Mouse (Mus musculus) cerebellum, adult 8-10 months (tissue): Measurements from ENCODE around the gene Sgpp2.

Experiments used
- DNase-seq: peaks from one replicate; pipeline ENCODE4 v3.0.0; 2022

The Sgpp2 gene

DNA sequence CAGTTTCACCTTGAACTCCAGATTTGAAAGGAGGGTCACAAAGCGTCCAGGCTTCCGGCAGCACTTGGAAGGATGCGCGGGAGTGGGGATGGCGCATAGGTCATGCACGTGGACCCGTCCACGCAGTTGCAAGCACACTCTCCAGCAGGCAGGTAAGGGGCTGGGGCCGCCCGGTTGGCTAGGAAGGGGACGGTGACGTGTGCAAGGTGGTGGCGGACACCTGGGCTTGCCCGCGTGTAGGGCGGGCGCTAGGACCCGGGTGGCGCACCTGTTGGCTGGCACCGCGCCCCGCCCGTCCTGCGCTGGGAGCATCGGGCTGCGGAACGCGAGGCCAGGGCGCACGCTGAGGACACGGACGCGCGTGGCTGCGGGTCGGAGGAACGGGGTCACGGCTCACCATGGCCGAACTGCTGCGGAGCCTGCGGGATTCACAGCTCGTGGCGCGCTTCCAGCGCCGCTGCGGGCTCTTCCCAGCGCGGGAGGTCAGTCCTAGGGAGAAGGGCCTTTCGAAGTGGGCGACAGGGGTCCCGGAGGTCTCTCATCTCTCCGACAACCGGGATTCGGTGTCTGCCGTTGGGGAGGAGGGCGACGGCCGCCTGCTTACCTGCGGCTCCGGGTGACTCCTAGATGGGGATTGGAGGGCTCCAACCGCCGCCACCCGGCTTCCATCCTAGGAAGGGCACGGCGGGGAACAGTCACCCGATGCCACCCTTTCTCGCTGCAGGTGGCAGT is at the start of gene Sgpp2:
TSS of gene Sgpp2 (plus strand) at position 325 of the 732 bp plus-strand sequence.
- peak; percentile 89 for DNase-seq

DNA sequence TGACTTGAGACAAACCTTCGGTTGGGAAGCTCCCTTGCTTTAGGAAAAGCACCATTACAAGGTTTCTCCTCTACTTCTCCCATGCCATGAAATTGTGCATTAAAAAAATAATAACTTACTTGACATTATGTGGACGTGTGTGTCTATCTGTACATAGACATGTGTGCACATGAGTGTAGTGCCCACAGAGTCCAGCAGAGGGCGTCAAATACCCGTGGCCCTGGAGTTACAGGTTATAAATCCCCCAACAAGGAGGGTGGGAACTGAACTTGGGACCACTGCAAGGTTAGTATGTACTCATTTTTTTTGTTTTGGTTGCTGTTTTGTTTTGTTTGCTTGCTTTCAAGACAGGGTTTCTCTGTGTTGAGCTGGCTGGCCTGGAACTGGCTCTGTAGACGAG is 42.6 kb upstream of the Sgpp2 start:
- no peak for DNase-seq

DNA sequence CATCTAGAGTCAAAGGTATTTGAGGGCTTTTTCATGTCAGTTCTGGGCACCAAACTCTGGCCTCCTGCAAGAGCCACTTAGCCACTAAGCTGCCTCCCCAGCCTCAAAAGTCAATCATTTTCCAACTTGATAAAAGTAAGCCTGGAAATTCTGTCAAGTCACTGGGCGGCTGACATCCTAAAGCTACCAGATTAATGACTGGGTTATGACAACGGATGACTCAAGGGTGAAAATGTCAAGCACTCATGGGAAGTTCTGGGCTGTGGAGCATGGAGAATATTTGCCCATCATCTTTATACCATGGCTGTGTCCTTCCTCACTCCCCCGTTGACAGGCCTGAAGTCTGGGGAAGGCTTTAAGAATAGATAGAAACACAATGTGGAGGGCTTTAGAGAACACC is 37.2 kb upstream of the Sgpp2 start:
- DNase-seq, result no peak

DNA sequence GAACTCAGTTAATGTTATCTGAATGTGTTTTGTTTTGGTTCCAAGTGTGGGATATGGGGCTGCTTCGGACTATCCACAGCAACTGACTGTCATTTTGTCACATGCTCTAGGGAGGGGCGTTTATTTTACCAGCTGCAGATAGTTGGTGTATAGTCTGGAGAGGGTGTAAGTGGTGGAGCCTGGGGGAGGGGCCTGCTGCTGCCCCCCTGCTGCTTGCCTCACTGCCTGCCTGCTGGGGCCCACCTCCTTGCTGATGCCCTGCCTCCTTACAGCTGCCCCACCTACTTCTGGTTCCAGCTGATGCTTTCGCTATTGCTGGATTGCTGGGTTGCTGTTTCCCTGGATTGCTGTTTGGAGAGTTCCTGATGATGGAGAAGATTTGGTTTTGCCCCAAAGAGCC is 31.0 kb upstream of the Sgpp2 start:
- DNase-seq, result no peak

DNA sequence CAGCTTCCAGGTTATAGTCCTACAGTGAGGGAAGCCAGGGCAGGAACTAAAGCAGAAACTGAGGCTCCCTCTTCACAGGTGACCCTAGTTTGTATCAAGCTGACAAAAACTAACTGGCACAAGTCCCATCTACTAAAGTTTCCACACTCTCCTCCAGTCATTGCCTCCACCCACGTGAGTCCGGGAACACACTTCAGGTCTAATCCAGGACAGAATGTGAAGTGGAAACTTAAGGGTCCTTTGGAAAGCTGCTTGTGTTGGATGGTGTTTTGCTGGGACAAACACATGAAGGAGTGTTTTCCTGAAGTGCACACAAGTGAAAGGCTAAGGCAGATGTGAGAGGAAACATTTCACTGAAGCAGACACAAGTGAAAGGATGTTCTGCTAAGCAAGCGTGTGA is 17.7 kb upstream of the Sgpp2 start:
- no peak for DNase-seq

DNA sequence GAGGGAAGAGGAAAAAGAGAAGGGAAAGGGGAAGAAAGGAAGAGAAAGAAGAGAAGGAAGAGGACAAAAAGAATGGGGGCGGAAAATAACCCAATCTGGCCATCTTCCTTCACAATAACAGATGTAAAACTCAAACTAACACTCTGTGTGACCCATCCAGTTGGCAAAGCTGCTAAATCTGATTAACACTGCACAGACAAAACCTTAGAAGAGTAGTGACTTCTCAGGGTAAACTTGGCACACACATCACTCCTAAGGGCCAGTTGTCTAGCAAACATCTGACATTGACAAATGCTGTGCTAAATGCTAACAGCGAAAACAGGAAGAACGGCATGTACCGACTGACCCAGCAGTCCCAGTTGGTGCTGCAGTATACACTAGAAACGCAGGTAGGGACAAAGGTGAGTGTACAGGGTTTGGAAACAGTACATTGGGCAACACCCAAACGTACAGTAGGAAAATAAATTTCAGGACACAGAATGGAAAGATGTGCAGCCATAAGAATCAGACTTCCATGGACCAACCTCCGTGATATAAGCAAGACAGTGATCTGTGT is 10.4 kb upstream of the Sgpp2 start:
- no peak for DNase-seq

DNA sequence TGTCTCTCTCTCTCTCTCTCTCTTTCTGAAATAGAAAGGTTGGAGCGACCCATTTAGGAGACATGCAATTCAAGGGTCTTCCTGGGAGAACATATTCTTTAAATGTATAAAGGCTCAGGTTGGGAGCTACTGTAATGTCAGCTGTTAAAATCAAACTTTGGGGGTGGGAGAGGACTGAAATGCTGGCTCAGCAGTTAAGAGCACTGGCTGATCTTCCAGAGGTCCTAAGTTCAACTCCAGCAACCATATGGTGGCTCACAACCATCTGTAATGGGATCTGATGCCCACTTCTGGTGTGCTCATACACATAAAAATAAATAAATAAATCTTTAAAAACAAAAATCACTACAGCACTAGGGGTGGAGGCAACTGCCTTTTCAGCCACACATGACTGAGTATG is 1.5 kb upstream of the Sgpp2 start:
- no peak for DNase-seq

DNA sequence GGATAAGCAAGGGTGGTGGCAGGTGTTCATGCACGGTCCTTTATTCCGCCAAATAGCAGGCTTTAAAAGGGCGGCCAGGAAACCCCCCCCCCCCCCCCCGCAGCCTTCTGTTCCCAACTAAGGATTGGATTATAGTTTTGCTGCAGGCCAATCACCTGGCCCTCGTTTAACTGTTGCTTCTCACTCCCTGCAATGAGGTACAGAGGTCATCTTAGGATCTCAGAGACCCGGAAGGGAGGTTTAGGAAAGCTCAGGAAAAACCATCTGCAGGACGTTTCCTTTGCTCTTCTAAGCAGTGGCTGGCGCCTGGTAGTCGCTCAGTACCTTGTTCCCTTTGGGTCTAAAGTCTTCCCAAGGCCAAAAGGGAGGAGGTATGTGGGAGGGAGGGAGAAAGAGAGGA is 865 bp upstream of the Sgpp2 start:
- no peak for DNase-seq

DNA sequence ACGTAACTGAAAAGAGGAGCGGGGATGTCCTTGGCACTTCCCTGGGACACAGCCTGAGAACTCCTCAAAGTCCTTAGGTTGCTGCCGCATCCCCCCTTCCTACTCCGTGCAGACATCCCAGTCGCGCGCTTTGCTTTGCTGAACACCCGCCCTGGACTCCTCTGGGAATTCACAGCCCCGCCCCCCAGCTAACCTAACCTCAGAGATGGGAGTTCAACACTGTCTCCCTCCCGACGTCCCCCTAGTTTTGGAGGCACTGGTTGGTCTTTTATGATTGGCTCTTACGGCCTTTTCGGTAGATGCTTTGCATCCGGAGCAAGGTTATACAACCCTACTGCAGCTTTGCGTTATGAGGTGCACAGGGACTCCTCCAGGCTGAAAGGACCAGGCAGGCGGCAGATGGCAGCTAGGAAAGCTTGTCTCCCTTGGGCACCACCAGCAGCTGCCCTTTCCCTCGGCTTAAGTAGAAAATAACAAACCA is 756 bp downstream of the Sgpp2 start:
- DNase-seq, result peak; percentile 79

DNA sequence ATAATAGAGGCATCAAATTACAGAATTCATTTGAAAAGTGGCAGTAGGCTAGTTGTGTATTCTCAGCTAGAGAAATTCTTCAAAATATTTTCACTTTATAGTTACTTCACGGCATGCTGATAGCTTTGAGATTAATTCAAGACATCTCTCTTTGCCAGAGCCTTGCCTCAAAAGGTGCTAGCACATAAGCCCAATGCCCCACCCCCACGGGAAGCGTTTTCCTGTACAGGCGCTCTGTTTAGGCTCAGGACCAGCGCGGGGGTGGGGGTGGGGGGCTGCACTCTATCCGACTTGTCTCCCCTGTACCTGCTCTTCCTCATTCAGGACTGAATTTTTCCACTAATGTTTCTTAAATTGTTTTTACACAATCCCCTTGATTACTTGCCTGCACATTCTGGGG is 1.3 kb downstream of the Sgpp2 start:
- DNase-seq, result no peak

DNA sequence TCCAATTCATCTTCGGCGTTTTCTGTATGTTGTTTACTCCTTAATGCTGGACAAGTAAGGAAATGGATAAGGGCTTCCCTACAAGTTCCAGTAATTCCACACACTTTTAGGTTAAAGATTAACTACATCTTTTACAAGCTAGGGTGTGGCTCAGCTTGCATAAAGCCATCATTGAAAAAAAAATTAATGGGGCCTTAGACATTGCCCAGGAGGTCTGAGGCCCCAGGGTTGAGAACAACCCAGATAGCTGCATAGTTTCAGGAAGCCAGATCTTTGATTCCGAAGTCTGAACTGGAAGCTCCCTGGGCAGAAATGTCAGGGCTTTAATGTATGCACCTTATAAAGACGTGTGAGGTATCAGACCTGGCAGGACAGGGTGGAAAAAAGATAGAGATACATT is 2.8 kb downstream of the Sgpp2 start:
- DNase-seq, result no peak

DNA sequence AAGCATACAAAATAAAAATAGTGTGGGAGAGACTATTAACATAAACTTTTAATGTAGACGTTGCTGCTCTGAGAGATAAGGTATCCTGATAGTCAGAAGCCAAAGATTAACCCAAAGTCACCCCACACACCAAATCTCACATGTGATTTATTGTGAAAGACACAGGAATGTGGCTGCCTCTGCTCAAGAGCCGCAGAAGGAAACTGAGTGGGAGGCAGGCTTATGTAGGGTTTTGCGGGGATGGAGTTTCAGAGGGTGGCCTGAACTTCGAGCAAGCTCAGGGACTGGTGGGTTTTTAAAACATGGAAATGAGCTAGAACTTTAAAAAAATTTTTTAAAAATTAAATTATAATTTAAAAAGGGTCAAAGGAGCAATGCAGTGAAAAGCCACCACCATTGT is 3.8 kb downstream of the Sgpp2 start:
- DNase-seq, result no peak

DNA sequence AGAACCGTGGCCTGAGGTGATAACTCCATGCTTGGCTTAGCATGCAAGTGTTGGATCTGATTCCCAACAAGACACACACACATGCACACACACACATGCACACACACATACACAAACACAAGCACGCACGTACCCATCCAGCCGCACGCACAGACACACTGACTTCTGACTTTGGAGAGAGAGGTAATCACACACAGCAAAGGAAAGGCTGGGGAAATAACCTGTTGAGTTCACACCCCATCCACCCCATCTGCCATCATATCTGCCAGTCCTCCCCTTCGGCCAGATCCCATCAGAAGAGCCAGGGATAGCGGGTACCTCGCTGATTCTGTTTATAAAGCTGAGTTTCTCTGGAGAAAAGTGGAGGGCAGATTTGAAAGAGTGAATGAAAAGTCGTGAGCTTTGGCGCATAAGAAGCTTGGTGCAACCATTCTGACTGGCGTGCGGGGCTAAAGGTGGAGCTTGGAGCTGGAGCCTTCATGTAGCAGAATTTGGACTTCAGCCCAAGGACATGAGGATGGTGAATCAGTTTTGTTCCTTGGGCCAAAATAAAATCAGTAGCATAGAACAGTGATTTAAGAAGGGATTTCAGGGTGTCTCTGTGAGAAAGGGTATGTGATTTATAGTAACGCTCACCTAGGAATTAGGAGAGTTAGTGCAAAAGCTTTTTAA is 8.1 kb downstream of the Sgpp2 start:
- no peak for DNase-seq

DNA sequence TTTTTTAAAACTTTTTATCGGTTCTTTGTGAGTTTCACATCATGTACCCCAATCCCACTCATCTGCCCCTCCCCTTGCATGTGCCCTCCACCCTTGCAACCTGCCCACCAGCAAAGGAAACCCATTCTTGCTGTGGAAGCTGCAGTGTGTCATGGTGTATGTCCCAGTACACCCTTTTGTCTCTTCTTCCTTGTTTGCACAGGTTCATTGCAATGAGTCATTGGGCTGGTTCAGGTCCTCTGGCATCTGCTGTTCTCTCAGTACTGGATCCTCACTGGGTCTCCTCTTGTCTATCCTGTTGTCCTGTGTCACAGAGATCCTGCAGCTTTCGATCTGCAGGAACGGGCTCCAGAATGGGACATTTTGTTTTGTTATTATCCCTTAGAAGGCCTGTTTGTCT is 10.1 kb downstream of the Sgpp2 start:
- no peak for DNase-seq

DNA sequence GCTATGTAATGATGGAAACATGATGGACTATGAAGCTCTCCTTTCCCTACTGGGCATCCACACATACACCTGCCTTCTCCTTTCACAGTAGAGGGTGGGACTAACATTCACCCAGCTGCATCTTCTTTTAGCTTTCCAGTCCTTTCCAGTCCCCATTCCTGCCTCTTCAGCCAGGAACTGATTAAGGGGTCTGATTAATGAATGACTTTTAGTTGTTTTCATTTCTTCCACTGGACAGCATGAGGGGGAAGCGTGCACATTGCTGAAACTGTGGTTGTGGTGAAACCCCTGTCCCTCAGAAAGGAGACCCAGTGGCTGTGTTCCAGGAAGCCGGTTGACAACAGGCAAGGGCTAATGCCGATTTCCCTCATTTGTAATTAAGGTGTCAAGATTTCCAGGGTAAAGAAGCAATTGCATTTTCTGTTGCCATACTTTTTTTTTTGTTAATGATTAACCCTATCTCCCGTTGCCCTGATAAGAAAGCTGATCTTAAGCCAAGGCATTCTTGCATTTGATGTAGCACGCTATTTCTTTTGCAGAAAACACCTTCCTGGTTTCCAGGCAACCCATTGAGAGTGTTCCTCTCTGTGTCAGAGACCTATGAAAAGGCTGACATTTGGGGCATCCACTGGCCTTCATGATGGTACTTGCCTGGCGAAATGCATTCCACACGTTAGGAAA is 12.1 kb downstream of the Sgpp2 start:
- DNase-seq, result no peak

DNA sequence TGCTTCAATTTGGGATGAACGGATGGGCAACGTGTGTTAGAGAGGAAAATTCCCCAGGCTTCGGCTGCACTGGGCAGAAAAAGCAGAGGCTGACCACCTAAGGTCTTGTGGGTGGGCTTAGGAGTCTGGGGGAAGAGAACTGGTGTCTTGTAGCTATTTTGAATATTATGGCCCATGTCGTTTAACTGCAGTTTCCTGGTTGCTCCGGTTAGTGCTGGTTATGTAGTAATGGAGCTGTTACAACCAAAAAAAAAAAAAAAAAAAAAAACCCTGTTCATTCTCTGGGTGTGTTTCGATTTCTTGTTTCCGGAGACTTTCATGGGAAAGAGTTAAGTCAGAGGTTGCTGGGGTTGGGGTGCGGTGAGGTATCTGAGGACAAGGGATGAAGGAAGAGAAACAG is 12.7 kb downstream of the Sgpp2 start:
- DNase-seq, result no peak

DNA sequence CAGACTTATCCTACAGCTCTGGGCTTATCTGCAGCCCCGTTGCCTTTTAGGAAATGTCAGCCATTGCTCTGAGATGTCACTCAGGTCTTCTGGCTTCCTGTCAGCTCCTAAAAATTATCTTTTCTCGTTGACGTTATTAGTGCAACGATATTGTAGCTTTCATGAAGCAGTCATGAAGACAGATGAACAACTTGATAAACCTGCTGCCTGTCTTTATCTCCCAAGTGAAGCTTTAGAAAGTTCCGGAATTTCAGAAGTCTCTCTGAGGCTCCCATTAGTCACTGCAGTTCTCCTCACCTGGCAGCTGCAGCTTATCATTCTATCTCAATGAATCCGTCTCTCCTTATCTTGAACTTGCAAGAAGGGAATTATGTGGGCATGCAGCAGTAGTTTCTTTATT is 13.9 kb downstream of the Sgpp2 start:
- DNase-seq, result no peak

DNA sequence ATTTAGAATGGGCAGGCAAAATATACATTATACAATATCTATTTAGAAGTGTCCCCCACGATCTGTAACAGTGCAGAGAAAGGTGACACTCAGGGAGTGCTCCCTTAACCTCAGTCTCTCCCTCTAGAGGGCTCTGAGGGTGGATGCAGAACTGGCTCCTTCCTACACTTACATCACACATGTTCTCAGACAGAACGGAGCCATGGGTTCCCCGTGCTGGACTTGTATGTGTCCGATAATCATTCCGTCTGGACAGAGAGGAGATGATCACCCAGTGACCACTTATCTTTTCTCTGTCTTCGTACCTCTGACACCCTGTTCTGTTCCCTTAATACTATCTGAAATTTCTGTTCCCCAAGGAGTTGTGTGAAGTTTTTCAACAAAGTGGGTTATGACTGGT is 15.7 kb downstream of the Sgpp2 start:
- no peak for DNase-seq

DNA sequence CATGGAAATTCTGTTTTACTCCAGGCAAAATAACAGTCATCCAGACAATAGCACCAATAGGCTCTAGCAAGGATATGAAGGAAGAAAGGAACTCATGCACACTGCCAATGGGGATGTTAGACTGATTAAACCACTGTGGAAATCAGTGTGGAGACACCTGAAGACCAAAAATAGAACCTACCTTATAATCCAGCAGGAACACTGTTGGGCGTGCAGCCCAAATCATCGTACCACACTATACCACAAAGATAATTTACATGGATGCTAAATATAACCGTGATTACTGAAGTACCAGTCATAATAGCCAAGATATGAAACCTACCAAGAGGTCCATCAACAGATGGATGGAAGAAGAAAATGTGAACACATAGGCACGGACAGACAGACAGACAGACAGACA is 18.5 kb downstream of the Sgpp2 start:
- DNase-seq, result no peak

DNA sequence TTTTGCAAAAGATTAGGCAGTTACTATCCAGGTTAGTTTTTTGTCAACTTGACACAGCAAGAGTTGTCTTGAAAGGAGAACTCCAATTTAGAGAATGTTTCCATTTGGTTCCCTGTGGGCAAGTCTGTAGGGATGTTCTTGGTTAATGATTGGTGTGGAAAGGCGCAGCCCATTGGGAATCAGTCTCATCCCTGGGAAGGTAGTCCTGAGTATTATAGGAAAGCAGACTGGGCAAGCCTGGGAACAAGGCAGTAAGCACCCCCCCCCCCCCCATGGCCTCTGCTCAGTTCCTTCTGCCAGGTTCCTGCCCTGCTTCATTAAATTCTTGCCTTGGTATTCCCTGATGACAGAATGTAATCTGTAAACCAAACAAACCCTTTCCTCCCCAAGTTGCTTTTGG is 19.7 kb downstream of the Sgpp2 start:
- no peak for DNase-seq

DNA sequence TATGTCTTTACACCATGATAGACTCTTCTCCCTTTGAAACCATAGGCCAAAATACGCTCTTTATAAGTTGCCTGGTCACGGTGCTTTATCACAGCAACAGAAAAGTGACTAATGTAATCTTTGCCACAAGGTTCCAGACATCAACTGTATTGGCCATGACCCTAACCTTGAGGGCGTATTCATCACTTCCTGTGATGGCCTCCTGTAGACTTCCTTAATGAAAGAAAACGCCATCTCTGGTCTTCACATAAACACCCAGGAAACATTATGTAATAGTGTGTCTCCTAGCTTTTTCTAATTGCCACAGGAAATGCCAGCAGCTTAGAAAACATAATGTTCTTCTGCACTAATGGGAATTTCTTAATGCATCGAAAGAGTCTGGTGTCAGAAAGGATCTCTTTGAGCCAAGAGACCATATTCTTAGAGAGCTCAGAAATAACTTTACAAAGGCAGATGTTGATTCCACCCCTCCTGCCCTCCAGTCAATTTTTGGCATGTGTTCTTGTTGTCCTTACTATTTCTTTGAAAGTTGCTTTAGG is 20.5 kb downstream of the Sgpp2 start:
- DNase-seq, result no peak

DNA sequence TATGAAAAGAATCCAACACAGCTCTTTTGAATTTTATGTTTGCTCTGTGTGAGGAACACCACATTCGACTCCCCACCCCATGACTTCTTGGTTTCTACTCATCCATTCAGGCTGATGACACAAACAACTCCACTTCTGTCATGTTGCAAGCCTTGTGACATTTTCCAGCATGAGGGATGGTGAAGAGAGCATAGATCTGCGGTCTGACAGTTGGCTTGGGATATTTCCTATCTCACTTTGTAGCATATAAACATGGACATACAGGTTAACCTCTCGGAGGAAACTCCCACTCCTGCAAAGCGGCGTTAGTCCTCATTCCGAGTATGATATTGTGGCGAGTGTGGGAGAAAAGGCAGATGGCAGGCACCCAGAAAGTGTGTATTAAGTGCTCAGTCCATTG is 27.6 kb downstream of the Sgpp2 start:
- DNase-seq, result no peak

DNA sequence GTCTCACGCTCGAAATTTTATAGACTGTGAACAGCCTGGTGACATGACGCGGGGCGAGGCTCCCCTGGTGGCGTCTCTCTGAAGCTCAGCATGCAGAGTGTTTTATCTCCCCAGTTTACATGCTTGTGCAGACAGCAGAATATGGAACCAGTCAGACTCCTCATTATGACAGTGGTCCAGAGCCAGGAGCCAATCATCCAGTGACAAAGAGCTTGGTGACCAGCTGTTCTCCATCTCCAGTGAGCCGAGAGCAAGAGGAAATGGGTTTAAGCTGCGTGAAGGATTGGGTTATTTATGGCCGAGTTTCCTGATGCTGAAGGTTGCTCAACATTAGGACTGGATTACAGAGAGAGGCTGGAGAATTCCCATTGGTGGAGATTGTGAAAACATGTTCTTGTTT is 28.1 kb downstream of the Sgpp2 start:
- DNase-seq, result no peak

DNA sequence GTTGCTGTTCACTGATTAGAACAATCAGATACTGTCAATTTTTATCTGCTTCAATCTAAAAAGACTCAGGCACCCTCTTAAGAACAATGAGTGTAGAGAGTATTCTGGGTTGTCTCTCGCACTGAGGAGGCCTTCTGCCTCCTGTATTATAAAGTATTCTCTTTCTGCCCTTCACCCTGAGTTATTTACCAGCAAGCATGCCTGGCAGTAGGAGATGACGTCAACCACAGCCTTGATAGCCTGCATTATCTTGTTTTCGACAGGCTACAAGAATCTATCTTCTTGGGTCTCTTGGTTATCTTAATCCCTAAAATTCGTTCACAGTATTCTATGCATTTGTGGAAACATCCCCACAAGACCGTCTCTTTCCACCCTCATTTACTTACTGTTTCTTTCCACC is 29.8 kb downstream of the Sgpp2 start:
- no peak for DNase-seq
